ENCODE assay signal across 9 mouse cellular contexts in the genomic region with DNA sequence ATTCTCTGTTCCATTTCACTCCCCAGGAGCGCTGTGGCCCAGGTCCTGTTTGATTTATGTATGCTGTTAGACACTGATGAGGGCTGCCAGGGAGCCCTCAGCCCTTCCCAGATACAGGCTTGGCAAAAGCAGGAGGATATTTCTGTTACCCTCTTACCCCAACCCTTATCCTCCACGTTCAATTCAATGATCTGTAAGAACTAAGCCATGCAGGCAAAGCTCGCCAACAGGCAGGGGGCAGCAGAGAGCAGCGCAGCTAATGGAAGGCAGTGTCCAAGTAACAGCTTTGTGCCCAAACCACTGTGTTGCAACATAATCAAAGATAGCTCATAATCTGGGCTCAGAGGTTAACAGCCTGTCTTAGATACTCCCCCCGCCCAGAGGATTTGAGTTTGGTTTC.
A peak's percentile ranks its signal among the peaks of the same experiment; 100 is the strongest.
DNase-seq lines count a peak whose midpoint lies in the region; TF ChIP-seq lines count a peak whose summit lies in the region.
"Had no signal": no experiment of that assay in that cellular context is flagged by ENCODE, and none has a peak within 500 bp of the region (broad histone marks: within the 10 kb centered on the region; RNA-seq: fewer than 3 reads in every experiment).

No protein-coding gene starts in this region.

- H3K9me3 ChIP-seq in E14TG2a.4 (ENCODE audit: low read length) = 0 out of 2 replicates have a peak, but pooled peaks cover 4% of the 10 kb centered on the region
- H3K9me3 ChIP-seq: limb, embryonic 13.5 days had no signal

- no peaks in the 10 kb centered on the region for H3K4me1 ChIP-seq in E14TG2a.4 (replicated peaks; ENCODE audit: low read depth, low read length)
- H3K4me1 ChIP-seq: limb, embryonic 13.5 days had no signal

- DNase-seq in adrenal gland, adult 18-20 months (ENCODE audit: low spot score in 2 of 2) = peak; percentile 92
- DNase-seq in embryo, embryonic 11 days = peak; percentile 80
- DNase-seq in gastrocnemius, postnatal 4 days (ENCODE audit: low spot score in 2 of 2) = peak; percentile 55 to 80
- peak; percentile 75 to 88 for DNase-seq in layer of hippocampus, adult 2 months (ENCODE audit: low spot score in 2 of 2)
- DNase-seq in lung, postnatal 25 days (ENCODE audit: low spot score) = peak; percentile 80
- peak; percentile 67 to 82 for DNase-seq in right cerebral cortex, postnatal 10 days (ENCODE audit: low spot score in 2 of 2)
- peak; percentile 78 to 88 for DNase-seq in urinary bladder, postnatal 36 days (ENCODE audit: low spot score in 2 of 2)

- H3K4me3 ChIP-seq in E14TG2a.4 (replicated peaks; ENCODE audit: low read length) = no peak overlapping the region
- H3K4me3 ChIP-seq in layer of hippocampus, adult 2 months = no peak overlapping the region
- H3K4me3 ChIP-seq: limb, embryonic 13.5 days had no signal

- peak; percentile 92 for TF ChIP-seq CTCF in E14TG2a.4 (conservative IDR thresholded peaks at IDR 0.05; ENCODE audit: low read length)
- TF ChIP-seq CTCF in layer of hippocampus, adult 2 months (conservative IDR thresholded peaks at IDR 0.05) = peak; percentile 98

- H3K27me3 ChIP-seq in E14TG2a.4 (ENCODE audit: insufficient read depth, low read length) = no peaks in the 10 kb centered on the region

- peak overlapping the region; percentile 83 for H3K27ac ChIP-seq in layer of hippocampus, adult 2 months
- H3K27ac ChIP-seq: limb, embryonic 13.5 days had no signal

- H3K36me3 ChIP-seq in E14TG2a.4 (ENCODE audit: insufficient read depth, low read length) = no peaks in the 10 kb centered on the region
- H3K36me3 ChIP-seq: limb, embryonic 13.5 days had no signal
